Mouse (Mus musculus) cortical plate, adult 2 months (tissue): ENCODE results near the gene Mepce. TPM values are rescaled to one million over a fixed set of nuclear protein-coding genes. Genes with fewer than 3 reads are reported as not detected.

ENCODE experiments used
- H3K27ac ChIP-seq: fragments of 200-500 bp; 2 replicates; pipeline ENCODE4 v1.5.1; 2012; ENCODE audit warnings: low read length, control low read depth, inconsistent platforms; ENCODE audit not compliant: insufficient read depth
- H3K4me1 ChIP-seq: fragments of 200-500 bp; 2 replicates; pipeline ENCODE4 v1.6.1; 2011; ENCODE audit warnings: low read length; ENCODE audit not compliant: control insufficient read depth, insufficient read depth
- H3K4me3 ChIP-seq: fragments of 200-500 bp; 2 replicates; pipeline ENCODE4 v1.5.1; 2011; ENCODE audit warnings: mild to moderate bottlenecking, low read length, control low read depth; ENCODE audit not compliant: insufficient read depth
- CTCF ChIP-seq: fragments of 200-500 bp; IDR thresholded peaks from 2 replicates; pipeline ENCODE4 v1.5.1; 2011; ENCODE audit warnings: mild to moderate bottlenecking, control low read depth, low read length; ENCODE audit not compliant: insufficient read depth; ENCODE audit errors: extremely low read depth
- POLR2A ChIP-seq: fragments of 200-500 bp; IDR thresholded peaks from 2 replicates; pipeline ENCODE4 v1.6.1; 2011; ENCODE audit warnings: mild to moderate bottlenecking, low read length, control low read depth; ENCODE audit not compliant: insufficient read depth; ENCODE audit errors: extremely low read depth
- polyA plus RNA-seq: library from polyadenylated mRNA; depleted of rRNA; stranded (reverse); fragments of >200 nt; gene quantifications from 2 replicates; pipeline ENCODE4 v1.2.3, GENCODE M21; 2012

Mepce gene
- polyA plus RNA-seq, 1 experiment = 38.1 TPM

- Histone ChIP-seq H3K4me1 (peaks cover 7% of the 10 kb centered on the region; the same call in 1 of the 2 replicates), H3K27ac (no peak overlapping the region), H3K4me3 (peak overlapping the region; percentile 84)
- TF ChIP-seq CTCF (no peak), POLR2A (peak; percentile 31; the same call in 1 of the 2 replicates)
These were observed 8.2 kb downstream of the Mepce start for GRCm38 (mm10) chr5:137779053-137779933.

DNA sequence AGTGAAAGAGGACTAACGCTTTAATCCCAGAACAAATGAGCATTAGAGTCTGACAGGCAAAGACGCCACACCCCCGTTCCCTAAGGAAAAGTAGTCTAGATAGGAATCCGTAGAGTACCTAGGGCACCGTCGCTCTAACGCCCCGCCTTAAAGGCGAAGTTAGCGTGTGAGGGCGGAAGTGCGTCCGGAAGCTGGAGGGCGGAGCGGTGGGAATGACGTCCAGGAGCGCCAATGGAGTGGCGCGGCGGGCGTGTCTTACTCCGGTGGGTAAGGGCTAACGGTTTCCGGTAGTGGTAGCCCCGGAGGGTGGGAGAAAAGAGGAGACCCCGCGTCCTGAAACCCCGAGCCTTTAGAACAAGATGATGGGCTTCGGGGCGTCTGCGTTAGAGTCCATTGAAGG lies 8.8 kb downstream of the Mepce start, which contains the start of gene Ppp1r35:
TSS of gene Ppp1r35 (plus strand) at position 215 of the 400 bp plus-strand sequence.
- H3K4me1 ChIP-seq = peaks cover 1% of the 10 kb centered on the region; the same call in 1 of the 2 replicates
- H3K4me3 ChIP-seq = peak within 1 kb of the TSS; percentile 84
- no peak within 1 kb of the TSS for H3K27ac ChIP-seq
- TF ChIP-seq POLR2A = peak; percentile 60; the same call in 1 of the 2 replicates
- TF ChIP-seq CTCF = no peak

- TF ChIP-seq CTCF (no peak), POLR2A (no peak)
- Histone ChIP-seq H3K27ac (no peak overlapping the region), H3K4me3 (no peak overlapping the region), H3K4me1 (no peaks in the 10 kb centered on the region; the same call in 1 of the 2 replicates)
These were observed 10.1 kb downstream of the Mepce start for GRCm38 (mm10) chr5:137777267-137777845.

- Histone ChIP-seq H3K4me1 (no peaks in the 10 kb centered on the region; the same call in 1 of the 2 replicates), H3K4me3 (no peak overlapping the region), H3K27ac (no peak overlapping the region)
- TF ChIP-seq CTCF (no peak), POLR2A (no peak)
These were observed 11.0 kb downstream of the Mepce start for GRCm38 (mm10) chr5:137776408-137776918.

DNA sequence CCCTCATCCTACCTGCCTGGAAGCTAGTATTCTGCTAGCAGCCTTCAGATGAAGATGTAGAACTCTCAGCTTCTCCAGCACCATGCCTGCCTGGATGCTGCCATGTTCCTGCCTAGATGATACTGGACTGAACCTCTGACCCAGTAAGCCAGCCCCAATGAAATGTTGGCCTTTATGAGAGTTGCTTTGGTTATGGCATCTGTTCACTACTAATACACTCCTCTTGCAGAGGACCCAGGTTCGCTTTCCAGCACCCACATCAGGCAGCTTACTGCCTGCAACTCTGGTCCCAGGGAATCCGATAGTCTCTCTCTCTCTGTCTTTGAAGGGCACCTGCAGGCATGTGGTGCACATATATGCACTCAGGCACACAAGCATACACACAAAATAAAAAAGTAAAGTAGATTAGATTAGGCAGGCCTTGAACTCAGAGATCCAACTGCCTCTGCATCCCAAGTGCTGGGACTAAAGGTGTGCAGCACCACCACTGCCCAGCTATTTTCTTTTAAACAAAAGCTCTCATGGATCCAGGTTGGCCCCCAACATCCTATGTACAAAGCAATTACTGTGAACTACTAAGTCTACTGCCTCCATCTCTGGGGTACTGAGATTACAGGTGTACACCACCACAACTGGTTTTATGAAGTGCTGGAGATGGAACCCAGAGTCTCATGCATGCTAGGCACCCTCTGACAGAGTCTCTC lies 11.7 kb downstream of the Mepce start:
- Histone ChIP-seq H3K4me3 (no peak overlapping the region), H3K27ac (no peak overlapping the region), H3K4me1 (no peaks in the 10 kb centered on the region; the same call in 1 of the 2 replicates)
- TF ChIP-seq CTCF = no peak
- TF ChIP-seq POLR2A = no peak

DNA sequence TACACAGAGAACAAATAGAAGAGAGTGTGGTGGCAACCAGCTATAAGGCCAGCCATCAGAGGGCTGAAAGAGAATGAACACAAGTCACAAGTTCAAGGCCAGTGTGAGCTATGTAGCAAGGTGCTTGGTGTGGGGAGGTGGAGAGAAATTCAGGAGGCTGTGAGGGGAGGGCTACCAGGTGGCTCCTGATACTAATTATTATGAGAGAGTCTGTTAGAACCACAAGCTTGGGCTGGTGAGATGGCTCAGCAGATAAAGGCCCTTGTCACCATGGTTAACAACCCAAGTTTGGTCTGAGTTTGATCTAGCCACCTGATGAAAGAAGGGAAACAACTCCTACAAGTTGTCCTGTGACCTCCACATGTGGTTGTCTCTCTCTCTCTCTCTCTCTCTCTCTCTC lies 14.7 kb downstream of the Mepce start:
- Histone ChIP-seq H3K4me3 (no peak overlapping the region), H3K27ac (no peak overlapping the region), H3K4me1 (no peaks in the 10 kb centered on the region; the same call in 1 of the 2 replicates)
- TF ChIP-seq POLR2A = no peak
- TF ChIP-seq CTCF = no peak

DNA sequence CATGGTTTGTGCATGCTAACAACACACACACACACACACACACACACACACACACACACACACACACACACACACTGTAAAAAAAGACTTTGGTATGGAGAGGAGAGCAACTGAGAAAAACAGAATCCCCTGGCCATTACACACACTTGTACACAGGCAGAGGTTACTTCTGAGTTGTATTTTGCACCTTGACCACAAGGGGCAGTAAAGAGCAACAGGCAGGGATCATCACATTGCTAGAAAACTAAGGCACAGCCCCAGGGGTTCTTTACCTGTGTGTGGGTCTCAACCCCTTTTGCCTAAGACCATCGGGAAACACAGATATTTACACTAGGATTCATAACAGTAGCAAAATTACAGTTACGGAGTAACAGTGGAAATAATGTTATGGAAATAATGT lies 16.7 kb downstream of the Mepce start:
- TF ChIP-seq CTCF = peak; percentile 72
- no peak for TF ChIP-seq POLR2A
- H3K4me3 ChIP-seq = no peak overlapping the region
- H3K4me1 ChIP-seq = no peaks in the 10 kb centered on the region
- H3K27ac ChIP-seq = no peak overlapping the region

DNA sequence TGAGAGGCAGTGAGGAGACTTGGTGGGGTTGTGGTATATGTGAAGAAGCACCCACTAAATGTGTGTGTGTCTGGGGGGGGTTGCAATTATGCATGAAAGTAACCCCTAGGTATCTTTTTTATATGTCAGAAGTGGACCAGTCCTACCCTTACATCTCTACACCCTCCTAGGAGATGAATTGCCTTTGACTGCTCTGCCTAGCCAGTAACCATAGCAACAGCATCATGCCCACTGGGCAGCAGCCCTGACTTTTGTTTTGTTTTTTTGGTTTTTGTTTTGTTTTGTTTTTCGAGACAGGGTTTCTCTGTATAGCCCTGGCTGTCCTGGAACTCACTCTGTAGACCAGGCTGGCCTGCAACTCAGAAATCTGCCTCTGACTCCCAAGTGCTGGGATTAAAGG lies 19.0 kb downstream of the Mepce start:
- H3K27ac ChIP-seq = no peak overlapping the region
- no peak overlapping the region for H3K4me3 ChIP-seq
- no peaks in the 10 kb centered on the region for H3K4me1 ChIP-seq
- TF ChIP-seq POLR2A (no peak), CTCF (no peak)

GRCm38 (mm10) chr5:137766270-137766669 lies 21.2 kb downstream of the Mepce start:
- Histone ChIP-seq H3K27ac (no peak overlapping the region), H3K4me3 (no peak overlapping the region), H3K4me1 (no peaks in the 10 kb centered on the region)
- TF ChIP-seq CTCF (peak; percentile 36; the same call in 1 of the 2 replicates), POLR2A (no peak)
